Mouse (Mus musculus) liver, postnatal 0 days (tissue): ENCODE measurements around the gene Gria1. TPM values are rescaled to one million over a fixed set of nuclear protein-coding genes. Genes with fewer than 3 reads are reported as not detected.
A peak's percentile ranks its signal among the peaks of the same experiment; 100 is the strongest.

Source experiments
- ATAC-seq: fragments of 200-750 bp; cut with Nextera tagmentation; 2 replicates; pipeline ENCODE4 v1.8.0; 2017; ENCODE audit warnings: mild to moderate bottlenecking, moderate library complexity
- DNase-seq: peaks from one replicate; pipeline ENCODE4 v3.0.0-alpha.2; 2016
- H3K27ac ChIP-seq: fragments of 300-500 bp; sonication (generic); 2 replicates; pipeline ENCODE4 v1.5.1; 2014; ENCODE audit warnings: antibody characterized with exemption, moderate library complexity, mild to moderate bottlenecking, low read depth
- H3K27me3 ChIP-seq: fragments of 300-500 bp; sonication (generic); 2 replicates; pipeline ENCODE4 v1.6.1; 2014; ENCODE audit warnings: low read length, control low read depth, mixed read lengths; ENCODE audit not compliant: insufficient read depth
- H3K36me3 ChIP-seq: fragments of 300-500 bp; sonication (generic); replicated peaks from 2 replicates; pipeline ENCODE4 v1.6.1; 2014; ENCODE audit warnings: mild to moderate bottlenecking, control low read depth, low read length, moderate library complexity, mixed read lengths; ENCODE audit not compliant: insufficient read depth
- H3K4me1 ChIP-seq: fragments of 300-500 bp; sonication (generic); 2 replicates; pipeline ENCODE4 v1.6.1; 2014; ENCODE audit warnings: antibody characterized with exemption, mild to moderate bottlenecking, control low read depth; ENCODE audit not compliant: insufficient read depth
- H3K4me2 ChIP-seq: fragments of 300-500 bp; sonication (generic); 2 replicates; pipeline ENCODE4 v1.6.1; 2014; ENCODE audit warnings: low read depth, mild to moderate bottlenecking, low read length, moderate library complexity, mixed read lengths
- H3K4me3 ChIP-seq: fragments of 300-500 bp; sonication (generic); 2 replicates; pipeline ENCODE4 v1.5.1; 2014; ENCODE audit warnings: low read depth, low read length
- H3K9ac ChIP-seq: fragments of 300-500 bp; sonication (generic); replicated peaks from 2 replicates; pipeline ENCODE4 v1.6.1; 2014; ENCODE audit warnings: mild to moderate bottlenecking, moderate library complexity
- H3K9me3 ChIP-seq: fragments of 300-500 bp; sonication (generic); 2 replicates; pipeline ENCODE4 v1.6.1; 2016; ENCODE audit warnings: mild to moderate bottlenecking, control low read depth, low read length, mixed read lengths
- CTCF ChIP-seq: sonication (generic); IDR thresholded peaks from 2 replicates; pipeline ENCODE4 v1.5.1; 2016; ENCODE audit warnings: antibody characterized with exemption, low read depth
- EP300 ChIP-seq: IDR thresholded peaks from 2 replicates; pipeline ENCODE4 v1.6.1; 2016; ENCODE audit warnings: antibody characterized with exemption, low read depth, mild to moderate bottlenecking
- WGBS: fragments of 180-500 bp; shearing (Covaris S2); extraction: QIAGEN DNeasy Blood & Tissue Kit; methylation state at CpG from one replicate; pipeline ENCODE4 v1.1.7; 2014; ENCODE audit not compliant: insufficient replicate concordance; 5-methylcytosine and 5-hydroxymethylcytosine counted together
- polyA plus RNA-seq: library from polyadenylated mRNA; unstranded; fragments of >200 nt; fragmentation: Nextera tagmentation; extraction: Ambion mirVana; gene quantifications from 2 replicates; pipeline ENCODE4 v1.2.1, GENCODE M21; 2015

Gria1 gene
- polyA plus RNA-seq, 1 experiment from 2014 or later = not detected

DNA sequence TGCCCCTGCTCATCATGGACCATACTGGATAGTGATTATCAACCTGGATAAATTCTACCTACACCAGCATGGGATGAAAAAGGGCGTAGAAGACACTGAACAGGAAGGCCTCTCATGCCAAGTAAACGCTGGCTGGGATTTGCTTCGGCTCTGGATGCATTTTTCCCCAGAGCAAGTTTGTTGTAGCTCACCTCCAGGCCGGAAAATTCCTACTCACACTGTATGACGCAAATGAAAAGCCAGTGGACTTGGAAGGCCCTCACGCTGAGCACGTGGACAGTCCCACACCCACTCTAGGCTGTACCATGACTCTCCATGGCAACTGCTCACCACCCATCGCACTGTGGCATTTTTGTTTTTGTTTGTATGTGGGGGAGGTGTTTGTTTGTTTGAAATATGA is 28.1 kb downstream of the Gria1 start:
- no peaks in the 10 kb centered on the region for H3K27me3 ChIP-seq
- no peak for TF ChIP-seq CTCF
- no peak for TF ChIP-seq EP300
- 74% methylated on average over 8 of the region's 8 CpGs for WGBS

DNA sequence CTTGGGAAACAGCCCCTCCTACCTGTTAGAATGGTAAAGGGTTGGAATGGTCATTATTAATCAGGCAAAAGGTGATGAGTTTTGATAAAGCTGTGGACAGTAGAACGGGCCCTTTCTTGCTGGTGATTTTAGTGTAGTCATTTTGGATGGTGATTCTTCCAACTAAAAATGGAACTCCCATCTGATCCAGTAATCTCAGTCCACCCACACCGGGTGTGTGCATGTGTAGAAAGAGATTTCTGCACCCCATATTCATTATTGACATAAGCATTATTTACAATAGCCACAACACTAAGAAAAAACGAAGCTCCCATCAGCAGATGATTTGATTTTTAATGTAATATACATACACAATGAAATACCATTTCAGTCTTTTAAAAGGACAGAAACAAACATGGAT is 30.9 kb downstream of the Gria1 start:
- no peak for TF ChIP-seq EP300
- DNase-seq (no peak), ATAC-seq (no peak)
- H3K4me2 ChIP-seq = no peak overlapping the region
- H3K4me1 ChIP-seq = no peaks in the 10 kb centered on the region
- no peaks in the 10 kb centered on the region for H3K27me3 ChIP-seq
- H3K36me3 ChIP-seq = no peaks in the 10 kb centered on the region
- WGBS = 63% methylated on average over 3 of the region's 3 CpGs
- no peak overlapping the region for H3K27ac ChIP-seq
- H3K9ac ChIP-seq = no peak overlapping the region
- no peaks in the 10 kb centered on the region for H3K9me3 ChIP-seq
- no peak overlapping the region for H3K4me3 ChIP-seq

More for the DNA sequence above, 28.1 kb downstream of the Gria1 start:
- Histone ChIP-seq H3K27ac (no peak overlapping the region), H3K4me2 (no peak overlapping the region), H3K9ac (no peak overlapping the region), H3K4me3 (no peak overlapping the region), H3K4me1 (no peaks in the 10 kb centered on the region), H3K36me3 (no peaks in the 10 kb centered on the region), H3K9me3 (no peaks in the 10 kb centered on the region)
- ATAC-seq (no peak), DNase-seq (no peak)

DNA sequence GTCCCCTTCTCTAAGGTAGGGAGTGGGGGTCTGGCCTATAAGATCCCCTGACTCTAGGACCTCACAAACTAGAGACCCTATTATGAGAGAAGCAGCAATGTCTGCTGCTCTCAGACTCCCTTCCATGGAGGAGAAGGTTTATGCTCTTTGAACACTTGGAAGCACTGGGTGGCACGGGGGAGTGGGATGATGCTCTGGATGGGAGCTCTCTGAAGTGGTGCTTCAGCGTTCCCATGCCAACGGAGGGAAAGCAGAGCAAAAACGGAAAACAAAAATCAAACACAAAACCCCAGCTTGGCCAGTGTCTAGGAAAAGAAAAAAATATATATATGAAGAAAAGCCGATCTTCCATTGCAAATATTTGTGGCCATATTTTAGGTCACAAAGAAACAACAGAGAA is 33.0 kb downstream of the Gria1 start:
- TF ChIP-seq CTCF (no peak), EP300 (no peak)
- no peaks in the 10 kb centered on the region for H3K4me1 ChIP-seq
- DNase-seq (no peak), ATAC-seq (no peak)
- no peaks in the 10 kb centered on the region for H3K9me3 ChIP-seq
- no peak overlapping the region for H3K4me3 ChIP-seq
- H3K36me3 ChIP-seq = no peaks in the 10 kb centered on the region
- no peak overlapping the region for H3K27ac ChIP-seq
- 68% methylated on average over 5 of the region's 5 CpGs for whole genome bisulfite sequencing
- H3K4me2 ChIP-seq = no peak overlapping the region
- no peaks in the 10 kb centered on the region for H3K27me3 ChIP-seq
- H3K9ac ChIP-seq = no peak overlapping the region

DNA sequence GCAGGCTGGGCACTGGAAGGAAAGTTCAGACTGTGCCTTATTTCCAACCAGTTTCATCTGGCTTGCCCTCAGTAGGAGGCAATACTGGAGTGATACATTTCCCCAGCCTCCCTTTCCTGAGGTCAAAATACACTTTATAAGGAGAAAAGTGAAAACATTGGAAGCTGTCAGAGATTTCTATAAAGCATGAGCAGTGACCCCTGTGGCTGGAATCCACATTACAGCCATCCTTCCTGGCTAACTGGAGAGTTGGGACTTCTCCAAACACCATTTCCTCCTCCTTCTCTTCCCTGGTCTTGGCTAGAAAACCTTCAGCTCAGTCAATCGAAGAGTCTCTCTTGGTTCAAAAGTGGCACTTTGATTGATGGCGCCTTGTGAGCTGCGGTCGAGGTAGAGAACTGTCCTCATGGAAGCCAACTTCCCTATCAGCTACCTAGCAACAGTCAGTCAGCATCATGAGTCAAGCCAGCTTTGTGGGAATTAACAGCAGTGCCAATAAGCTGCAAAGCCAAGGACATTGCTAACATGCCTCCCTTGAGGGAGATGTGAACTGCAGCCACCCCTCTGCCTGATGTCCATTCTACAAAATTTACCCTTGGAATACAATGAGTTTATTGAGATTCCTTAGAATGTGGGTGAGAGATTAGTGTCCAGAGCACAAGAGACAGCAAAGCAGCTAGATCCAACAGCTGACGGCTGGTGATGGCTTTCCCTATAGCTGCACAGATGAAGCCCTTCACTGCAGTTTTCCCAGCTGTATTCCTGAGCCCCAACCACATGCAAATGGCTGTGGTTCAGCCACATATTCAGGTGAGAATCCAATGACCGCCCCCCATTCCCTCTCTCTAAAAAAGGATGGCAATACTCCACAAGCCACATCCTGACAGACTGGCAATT is 40.7 kb downstream of the Gria1 start:
- TF ChIP-seq CTCF (0 out of 2 replicates have a peak, but pooled peaks have one; percentile 8), EP300 (no peak)
- H3K4me1 ChIP-seq = no peaks in the 10 kb centered on the region
- DNase-seq (no peak), ATAC-seq (no peak)
- H3K27me3 ChIP-seq = no peaks in the 10 kb centered on the region
- H3K27ac ChIP-seq = no peak overlapping the region
- 56% methylated on average over 6 of the region's 6 CpGs for WGBS
- no peaks in the 10 kb centered on the region for H3K9me3 ChIP-seq
- H3K9ac ChIP-seq = no peak overlapping the region
- no peaks in the 10 kb centered on the region for H3K36me3 ChIP-seq
- H3K4me3 ChIP-seq = no peak overlapping the region
- H3K4me2 ChIP-seq = no peak overlapping the region

DNA sequence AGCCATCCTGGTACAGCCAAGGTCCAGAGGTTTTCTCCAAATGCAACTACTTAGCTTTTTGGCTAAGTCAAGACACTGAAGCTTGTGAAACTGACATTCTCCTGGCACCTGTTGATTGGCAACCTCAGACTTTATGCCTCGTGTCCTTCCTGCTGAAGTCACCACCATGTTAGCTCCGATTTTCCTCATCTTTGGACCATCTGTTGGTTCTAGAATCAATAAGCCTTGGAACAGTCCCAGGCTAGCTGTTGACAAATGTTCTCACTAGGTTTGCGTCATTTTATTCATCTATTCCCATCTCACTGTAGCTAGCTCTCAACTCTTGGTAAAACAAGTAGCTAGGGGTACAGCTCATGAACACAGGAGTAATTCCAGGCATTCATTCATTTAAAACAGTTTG is 51.3 kb downstream of the Gria1 start:
- ATAC-seq = no peak
- Histone ChIP-seq H3K9ac (no peak overlapping the region), H3K36me3 (no peaks in the 10 kb centered on the region), H3K4me3 (no peak overlapping the region), H3K4me2 (no peak overlapping the region), H3K27me3 (no peaks in the 10 kb centered on the region), H3K9me3 (no peaks in the 10 kb centered on the region), H3K4me1 (no peaks in the 10 kb centered on the region), H3K27ac (no peak overlapping the region)
- TF ChIP-seq EP300 (no peak), CTCF (no peak)
- DNase-seq = no peak
- WGBS = 60% methylated on average over 3 of the region's 3 CpGs

DNA sequence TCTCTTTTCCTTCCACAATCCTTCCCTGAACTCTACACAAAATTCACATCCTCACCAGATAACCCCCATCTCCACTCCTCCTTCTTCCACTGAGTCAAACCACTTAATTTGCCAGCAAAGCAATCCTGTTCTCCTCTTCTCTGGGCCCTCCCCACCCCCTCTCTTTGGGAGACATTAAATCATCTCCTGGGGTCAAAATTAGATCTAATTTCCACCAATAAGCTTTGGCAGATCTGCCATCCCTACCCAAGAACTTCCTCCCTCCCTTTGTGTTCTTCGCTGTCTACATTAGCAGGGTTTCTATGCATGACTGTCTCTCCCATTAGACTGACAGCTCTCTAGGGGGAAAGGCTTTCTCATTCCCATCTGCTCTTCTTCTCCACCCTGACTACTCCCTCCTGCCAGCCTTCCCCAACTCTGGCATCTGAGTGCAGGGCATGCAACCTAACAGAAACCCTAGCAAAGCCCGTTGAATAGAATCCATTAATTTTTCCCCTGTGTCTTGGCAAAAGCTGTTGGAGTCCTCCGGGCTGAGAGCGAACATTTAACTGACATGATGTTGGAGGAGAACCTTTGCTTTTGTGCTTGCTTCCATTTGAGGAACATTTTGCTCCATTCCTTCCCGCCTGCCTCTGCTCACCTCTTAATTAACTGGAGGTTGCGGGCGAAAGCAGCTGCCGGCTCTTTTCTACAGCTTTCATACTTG is 59.2 kb downstream of the Gria1 start:
- no peak overlapping the region for H3K4me3 ChIP-seq
- DNase-seq (no peak), ATAC-seq (no peak)
- H3K27me3 ChIP-seq = no peaks in the 10 kb centered on the region
- H3K9me3 ChIP-seq = no peaks in the 10 kb centered on the region
- TF ChIP-seq CTCF (no peak), EP300 (no peak)
- no peak overlapping the region for H3K27ac ChIP-seq
- no peak overlapping the region for H3K4me2 ChIP-seq
- H3K36me3 ChIP-seq = no peaks in the 10 kb centered on the region
- no peaks in the 10 kb centered on the region for H3K4me1 ChIP-seq
- 86% methylated on average over 8 of the region's 8 CpGs for WGBS
- no peak overlapping the region for H3K9ac ChIP-seq
